Mouse (Mus musculus): ENCODE results near the gene 1190005I06Rik.

Gene 1190005I06Rik

DNA sequence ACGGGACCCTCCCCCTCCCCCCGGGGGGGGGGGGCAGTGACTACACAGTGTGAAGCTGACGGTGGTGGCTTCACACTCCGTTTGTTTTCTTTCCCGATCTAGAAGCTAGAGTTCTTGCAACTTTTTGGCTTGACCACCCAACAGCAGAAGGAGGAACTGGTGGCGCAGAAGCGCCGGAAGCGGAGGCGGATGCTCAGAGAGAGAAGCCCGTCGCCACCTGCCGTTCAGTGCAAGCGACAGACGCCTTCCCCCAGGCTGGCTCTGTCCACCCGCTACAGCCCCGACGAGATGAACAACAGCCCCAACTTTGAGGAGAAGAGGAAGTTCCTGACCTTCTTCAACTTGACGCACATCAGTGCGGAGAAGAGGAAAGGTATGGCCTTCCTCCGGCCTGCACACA, 74.9 kb downstream of the 1190005I06Rik start:
- no peak for DNase-seq

DNA sequence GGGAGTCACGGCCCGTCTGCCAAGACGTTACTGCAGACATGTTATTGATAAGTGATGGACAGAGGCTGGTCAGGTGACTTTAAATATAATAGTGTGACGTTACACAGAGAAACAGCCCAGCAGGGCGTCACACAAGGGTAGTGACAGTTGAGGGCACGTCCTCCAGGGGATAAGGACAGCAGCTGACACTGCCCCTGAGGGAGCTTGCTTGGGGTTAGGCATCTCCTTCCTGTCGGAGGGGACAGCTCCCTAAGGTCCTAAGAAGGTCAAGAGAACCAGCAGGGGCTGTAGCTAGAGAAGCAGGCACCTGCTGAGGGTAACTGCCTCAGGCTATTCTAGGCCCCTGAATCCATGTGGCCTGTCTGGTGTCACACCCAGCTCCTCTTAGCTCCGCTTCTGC, 75.9 kb downstream of the 1190005I06Rik start:
- no peak for DNase-seq

- peak; percentile 78 for DNase-seq
Observed at GRCm38 (mm10) chr8:120569939-120570715, 77.3 kb downstream of the 1190005I06Rik start.

DNA sequence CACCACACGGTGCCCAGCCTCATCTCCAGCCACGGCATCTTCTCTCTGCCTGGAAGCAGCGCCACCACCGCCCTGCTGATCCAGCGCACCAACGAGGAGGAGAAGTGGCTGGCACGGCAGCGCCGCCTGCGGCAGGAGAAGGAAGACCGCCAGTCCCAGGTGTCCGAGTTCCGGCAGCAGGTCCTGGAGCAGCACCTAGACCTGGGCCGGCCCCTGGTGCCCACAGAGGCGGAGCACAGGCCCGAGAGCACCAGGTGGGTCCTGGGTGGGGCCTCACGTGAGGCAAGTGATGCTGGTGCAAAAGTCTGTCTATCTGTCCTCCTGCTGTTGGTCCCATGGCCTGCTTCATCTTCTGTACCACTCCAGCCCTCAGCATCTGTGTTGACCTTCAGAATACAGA, 78.3 kb downstream of the 1190005I06Rik start:
- DNase-seq = no peak

GRCm38 (mm10) chr8:120568164-120568798, 79.2 kb downstream of the 1190005I06Rik start:
- DNase-seq = no peak

DNA sequence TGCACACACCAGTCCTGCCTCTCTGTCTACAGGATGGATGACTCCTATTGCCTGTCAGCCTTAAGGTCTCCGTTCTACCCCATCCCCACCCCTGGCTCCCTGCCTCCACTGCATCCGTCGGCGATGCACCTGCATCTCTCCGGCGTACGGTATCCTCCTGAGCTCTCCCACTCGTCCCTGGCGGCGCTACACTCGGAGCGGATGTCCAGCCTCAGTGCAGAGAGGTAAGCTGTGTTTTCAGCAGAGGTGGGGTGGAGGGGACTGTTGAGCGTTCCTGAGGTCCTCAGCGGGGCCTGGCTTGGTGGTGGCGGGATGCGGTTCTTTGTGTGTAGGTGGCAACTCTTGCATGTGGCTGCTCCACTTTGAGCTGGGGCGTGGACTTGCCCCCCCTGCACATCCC, 79.7 kb downstream of the 1190005I06Rik start:
- no peak for DNase-seq

- DNase-seq = no peak
Observed at GRCm38 (mm10) chr8:120566681-120567080, 80.8 kb downstream of the 1190005I06Rik start.

DNA sequence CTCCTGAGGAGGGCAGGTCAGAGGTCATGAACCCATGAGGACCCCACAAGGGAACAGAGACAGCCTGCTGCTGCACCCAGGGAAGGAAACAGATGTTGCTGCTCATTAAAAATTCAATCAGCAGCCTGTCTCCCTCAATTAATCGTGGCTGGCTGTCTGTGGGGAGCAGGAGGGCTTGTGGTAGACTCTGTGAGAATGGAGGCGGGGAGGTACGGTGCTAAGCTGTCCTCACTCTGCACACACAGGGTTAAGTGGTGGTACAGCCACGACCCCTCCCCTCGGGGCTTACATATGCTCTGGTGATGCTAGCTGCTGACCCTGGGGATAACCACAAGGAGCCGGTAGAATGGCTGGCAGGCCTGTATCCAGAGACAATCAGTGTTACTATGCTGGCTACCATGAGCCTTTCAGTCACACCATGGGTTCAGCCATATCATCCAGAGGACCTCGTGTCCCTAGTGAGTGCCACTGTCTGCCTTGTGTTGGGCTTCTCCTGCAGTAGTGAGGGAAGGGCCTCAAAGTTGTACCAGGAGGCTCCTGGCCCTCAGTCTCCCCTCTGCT, 82.2 kb downstream of the 1190005I06Rik start:
- DNase-seq = no peak

GRCm38 (mm10) chr8:120563851-120564837, 83.3 kb downstream of the 1190005I06Rik start:
- DNase-seq = peak; percentile 64

- no peak for DNase-seq
Observed at GRCm38 (mm10) chr8:120563348-120563724, 84.1 kb downstream of the 1190005I06Rik start.

DNA sequence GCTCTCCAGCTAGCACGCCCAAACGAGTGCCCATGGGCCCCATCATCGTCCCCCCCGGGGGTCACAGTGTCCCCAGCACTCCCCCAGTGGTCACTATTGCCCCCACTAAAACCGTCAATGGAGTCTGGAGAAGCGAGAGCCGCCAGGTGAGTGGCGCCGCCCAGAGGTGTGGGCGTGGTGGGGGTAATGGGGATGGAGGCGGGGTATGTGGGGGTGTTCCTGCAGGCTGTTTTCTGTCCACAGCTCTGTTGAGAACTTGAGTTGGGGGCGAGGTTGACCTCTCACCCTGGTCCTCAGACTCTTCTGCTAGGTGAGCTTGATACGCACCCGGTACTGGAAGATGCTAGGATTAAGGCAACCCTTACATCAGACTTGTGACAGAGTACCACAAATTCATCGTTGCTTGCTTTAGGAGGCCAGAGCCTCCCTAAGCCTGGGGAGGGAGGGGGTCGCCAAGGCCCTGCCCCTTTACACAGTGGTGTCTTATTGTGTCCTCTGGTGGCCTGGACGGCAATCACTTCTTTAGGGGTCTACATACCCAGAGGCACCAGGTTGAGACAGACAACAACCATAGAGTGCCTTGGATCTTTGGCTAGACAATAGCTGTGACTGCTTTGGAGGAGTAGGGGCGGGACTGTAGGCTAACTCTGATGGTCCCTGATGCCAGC, 84.6 kb downstream of the 1190005I06Rik start:
- no peak for DNase-seq

DNA sequence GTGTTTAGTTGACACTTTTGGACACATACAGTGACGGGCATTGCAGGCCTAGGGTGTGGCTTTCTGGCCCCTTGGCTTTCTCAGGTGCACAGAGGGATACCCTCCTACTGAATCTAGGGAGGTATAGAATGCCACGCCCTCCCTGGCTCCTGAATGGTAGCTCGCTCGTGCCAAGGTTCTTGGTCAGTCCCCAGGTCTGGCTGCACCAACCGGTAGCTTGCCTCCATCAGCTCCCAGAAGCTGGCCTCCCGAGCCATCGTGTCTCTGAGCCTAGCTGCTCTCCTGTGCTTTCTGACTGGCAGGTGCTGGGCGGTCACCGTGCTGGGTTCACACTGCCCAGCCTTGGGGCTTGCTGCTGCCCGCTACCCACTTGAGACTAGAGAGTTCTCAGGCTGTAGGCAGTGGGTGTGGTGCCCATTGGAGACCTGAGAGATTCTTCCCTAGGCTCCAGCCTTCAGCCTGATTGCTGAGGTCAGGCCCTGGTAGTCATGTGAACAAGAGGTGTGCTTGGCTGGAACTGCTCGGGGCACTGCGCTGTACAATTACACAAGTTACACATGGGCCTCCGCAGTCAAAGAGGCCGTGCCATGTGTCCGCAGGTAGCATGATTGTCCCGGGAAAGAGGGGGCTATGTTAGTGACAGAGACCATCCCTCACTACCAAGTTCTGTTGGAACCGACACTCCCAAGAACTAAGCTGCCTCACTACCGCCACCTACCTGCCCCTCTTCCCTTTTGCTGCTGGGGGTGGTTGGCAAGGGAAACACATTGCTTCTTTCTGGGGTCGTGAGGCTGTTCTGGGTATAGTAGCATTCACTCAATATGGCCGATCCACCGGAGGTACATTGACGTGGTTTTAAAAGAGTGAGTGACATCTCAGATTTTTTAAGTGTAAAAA, 85.6 kb downstream of the 1190005I06Rik start:
- no peak for DNase-seq

GRCm38 (mm10) chr8:120560535-120560934, 86.9 kb downstream of the 1190005I06Rik start:
- DNase-seq = no peak

- DNase-seq = no peak
Observed at GRCm38 (mm10) chr8:120559654-120560053, 87.8 kb downstream of the 1190005I06Rik start.

Data from liver (tissue).